Mouse (Mus musculus) heart, embryonic 13.5 days (tissue): ENCODE data around the gene Slc25a23. TPM values are rescaled to one million over a fixed set of nuclear protein-coding genes. Genes with fewer than 3 reads are reported as not detected.

Experiments used
- ATAC-seq: fragments of 200-750 bp; cut with Nextera tagmentation; 2 replicates; pipeline ENCODE4 v1.8.0; 2017; ENCODE audit warnings: moderate TSS enrichment; ENCODE audit not compliant: insufficient number of reproducible peaks, low FRiP score, low TSS enrichment; ENCODE audit errors: extremely low read depth
- H3K27ac ChIP-seq: fragments of 300-500 bp; sonication (generic); replicated peaks from 2 replicates; pipeline ENCODE4 v1.5.1; 2015; ENCODE audit warnings: moderate library complexity, mild to moderate bottlenecking, inconsistent platforms
- H3K27me3 ChIP-seq: fragments of 300-500 bp; sonication (generic); replicated peaks from 2 replicates; pipeline ENCODE4 v1.6.1; 2015; ENCODE audit warnings: mild to moderate bottlenecking, inconsistent platforms
- H3K36me3 ChIP-seq: fragments of 300-500 bp; sonication (generic); 2 replicates; pipeline ENCODE4 v1.6.1; 2015; ENCODE audit warnings: mild to moderate bottlenecking, inconsistent platforms
- H3K4me1 ChIP-seq: fragments of 300-500 bp; sonication (generic); 2 replicates; pipeline ENCODE4 v1.6.1; 2015; ENCODE audit warnings: inconsistent platforms
- H3K4me2 ChIP-seq: fragments of 300-500 bp; sonication (generic); 2 replicates; pipeline ENCODE4 v1.6.1; 2015; ENCODE audit warnings: inconsistent platforms, mild to moderate bottlenecking, moderate library complexity
- H3K4me3 ChIP-seq: fragments of 300-500 bp; sonication (generic); 2 replicates; pipeline ENCODE4 v1.5.1; 2015; ENCODE audit warnings: moderate library complexity, mild to moderate bottlenecking, inconsistent platforms
- H3K9ac ChIP-seq: fragments of 300-500 bp; sonication (generic); 2 replicates; pipeline ENCODE4 v1.6.1; 2015; ENCODE audit warnings: inconsistent platforms, mild to moderate bottlenecking, moderate library complexity
- H3K9me3 ChIP-seq: fragments of 300-500 bp; sonication (generic); 2 replicates; pipeline ENCODE4 v1.6.1; 2016; ENCODE audit warnings: inconsistent platforms
- WGBS: fragments of 180-500 bp; shearing (Covaris S2); methylation state at CpG from one replicate; pipeline ENCODE4 v1.1.7; 2015; ENCODE audit warnings: mixed read lengths; 5-methylcytosine and 5-hydroxymethylcytosine counted together
- polyA plus RNA-seq: library from polyadenylated mRNA; unstranded; fragments of >200 nt; fragmentation: Nextera tagmentation; extraction: Ambion mirVana; gene quantifications from 2 replicates; pipeline ENCODE4 v1.2.1, GENCODE M21; 2015

Slc25a23 gene
- polyA plus RNA-seq, 1 experiment from 2014 or later = 13.2 TPM

DNA sequence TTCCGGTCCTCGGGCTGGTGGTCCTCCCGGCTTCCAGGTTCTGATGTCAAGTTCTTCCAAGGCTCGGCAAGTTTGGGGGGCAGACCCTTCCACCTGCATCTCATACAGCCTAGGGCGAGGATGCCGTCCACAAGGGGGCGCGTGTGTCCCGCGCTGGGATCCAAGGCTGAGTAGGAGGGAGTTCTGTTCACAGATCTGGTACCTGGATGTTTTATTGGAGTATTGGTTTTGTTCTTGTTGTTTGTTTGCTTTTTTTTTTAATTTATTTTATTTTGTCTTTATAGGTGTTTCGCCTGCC is 36.9 kb upstream of the Slc25a23 start:
- WGBS = under 1% methylated on average over 11 of the region's 11 CpGs

DNA sequence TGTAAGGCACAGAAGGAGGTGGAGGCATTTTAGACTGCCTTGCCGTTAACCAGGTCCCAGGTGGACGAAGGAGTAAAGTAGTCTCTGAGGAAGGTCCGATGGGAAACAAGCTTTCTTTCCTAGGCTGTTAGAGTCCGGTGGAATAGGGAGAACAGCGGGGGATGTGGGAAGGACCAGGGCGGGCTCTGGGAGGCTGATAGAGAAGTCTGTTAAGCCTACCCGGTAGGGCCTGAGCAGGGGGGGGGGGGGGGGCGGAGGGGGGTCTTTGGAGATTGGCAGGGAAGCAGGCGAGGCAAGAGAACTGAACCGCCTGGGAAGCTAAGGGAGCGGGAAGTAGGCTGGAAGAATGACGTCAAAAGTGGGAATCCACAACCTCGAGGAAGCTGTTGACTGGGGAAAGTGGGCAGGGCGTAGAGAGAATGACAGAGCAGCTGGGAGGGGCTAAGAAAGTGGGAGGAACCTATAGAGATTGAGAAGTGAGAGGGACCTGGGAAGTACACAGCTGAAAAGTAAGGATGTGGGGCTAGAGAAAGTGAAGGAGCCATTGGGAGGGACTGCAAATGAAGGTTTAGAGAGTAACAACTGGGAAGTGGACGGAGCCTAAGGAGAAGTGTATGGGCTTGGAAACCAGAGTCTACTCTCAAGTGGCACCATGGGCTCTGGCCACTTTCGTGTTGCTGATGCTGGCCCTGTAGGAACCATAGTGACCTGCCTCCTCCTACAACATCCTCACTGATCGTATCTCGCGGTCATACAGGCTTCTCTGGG is 36.4 kb upstream of the Slc25a23 start:
- no peak for ATAC-seq
- Histone ChIP-seq H3K4me1 (peaks cover 7% of the 10 kb centered on the region; the same call in 1 of the 2 replicates), H3K4me2 (peak overlapping the region; percentile 58), H3K27me3 (peaks cover 10% of the 10 kb centered on the region), H3K4me3 (peak overlapping the region; percentile 21), H3K9me3 (no peaks in the 10 kb centered on the region; the same call in 1 of the 2 replicates), H3K9ac (no peak overlapping the region), H3K36me3 (no peaks in the 10 kb centered on the region), H3K27ac (no peak overlapping the region)
- WGBS = 2% methylated on average over 18 of the region's 19 CpGs

More for the DNA sequence above, 36.9 kb upstream of the Slc25a23 start:
- Histone ChIP-seq H3K4me1 (peaks cover 7% of the 10 kb centered on the region; the same call in 1 of the 2 replicates), H3K36me3 (no peaks in the 10 kb centered on the region), H3K4me2 (peak overlapping the region; percentile 58), H3K9me3 (no peaks in the 10 kb centered on the region; the same call in 1 of the 2 replicates), H3K4me3 (peak overlapping the region; percentile 21), H3K9ac (no peak overlapping the region), H3K27ac (no peak overlapping the region), H3K27me3 (peaks cover 10% of the 10 kb centered on the region)
- no peak for ATAC-seq

- Histone ChIP-seq H3K4me1 (peaks cover 5% of the 10 kb centered on the region; the same call in 1 of the 2 replicates), H3K4me2 (no peak overlapping the region), H3K27me3 (peaks cover 19% of the 10 kb centered on the region), H3K9ac (no peak overlapping the region), H3K36me3 (no peaks in the 10 kb centered on the region), H3K9me3 (no peaks in the 10 kb centered on the region; the same call in 1 of the 2 replicates), H3K4me3 (no peak overlapping the region), H3K27ac (no peak overlapping the region)
- ATAC-seq = no peak
- 88% methylated on average over 3 of the region's 3 CpGs for WGBS
Measured at GRCm38 (mm10) chr17:57094222-57094621, 34.6 kb upstream of the Slc25a23 start.

- H3K4me3 ChIP-seq = peak within 1 kb of the TSS; percentile 50
- H3K27me3 ChIP-seq = peaks cover 39% of the 10 kb centered on the region
- no peaks in the 10 kb centered on the region for H3K36me3 ChIP-seq
- H3K27ac ChIP-seq = no peak within 1 kb of the TSS
- no peak for ATAC-seq
- H3K4me1 ChIP-seq = peaks cover 9% of the 10 kb centered on the region
- H3K9me3 ChIP-seq = no peaks in the 10 kb centered on the region
- 2% methylated on average over 31 of the region's 31 CpGs for WGBS
- H3K4me2 ChIP-seq = peak within 1 kb of the TSS; percentile 72
- peak within 1 kb of the TSS; percentile 73 for H3K9ac ChIP-seq
Measured at GRCm38 (mm10) chr17:57087049-57087832, 27.6 kb upstream of the Slc25a23 start, which contains the start of gene Tubb4a. Tubb4a (minus strand) TSS chr17:57087782.

DNA sequence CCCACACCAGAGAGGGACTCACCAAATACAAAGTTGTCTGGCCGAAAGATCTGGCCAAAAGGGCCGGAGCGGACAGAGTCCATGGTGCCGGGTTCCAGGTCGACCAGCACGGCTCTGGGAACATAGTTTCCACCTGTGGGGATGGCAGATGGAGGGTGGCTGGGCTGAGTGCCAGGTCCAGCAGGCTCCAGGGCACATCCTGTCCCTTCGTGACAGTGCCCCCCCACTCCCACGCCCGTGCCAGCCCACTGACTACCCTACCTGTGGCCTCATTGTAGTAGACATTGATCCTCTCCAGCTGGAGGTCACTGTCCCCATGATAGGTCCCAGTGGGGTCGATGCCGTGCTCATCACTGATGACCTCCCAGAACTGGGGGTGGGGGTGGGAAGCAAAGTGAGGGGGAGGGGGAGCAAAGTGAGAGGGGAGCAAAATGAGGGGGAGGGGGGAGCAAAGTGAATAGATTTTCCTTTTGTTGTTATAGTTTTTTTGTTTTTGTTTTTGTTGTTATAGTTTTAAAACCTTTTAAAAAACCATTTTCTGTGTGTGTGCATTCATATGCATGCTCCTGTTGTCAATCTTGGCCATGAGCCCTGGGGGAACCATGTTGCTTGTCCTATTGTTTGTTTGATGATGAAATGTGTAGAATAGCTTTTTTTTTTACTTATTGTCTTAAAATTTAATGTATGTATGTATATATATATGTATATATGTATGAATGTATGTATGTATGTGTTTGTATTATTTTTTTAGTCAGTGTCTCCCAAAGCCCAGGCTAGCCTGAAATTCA is 26.5 kb upstream of the Slc25a23 start:
- Histone ChIP-seq H3K9ac (no peak overlapping the region), H3K4me1 (peaks cover 9% of the 10 kb centered on the region), H3K4me3 (no peak overlapping the region), H3K36me3 (no peaks in the 10 kb centered on the region), H3K27ac (no peak overlapping the region), H3K4me2 (no peak overlapping the region), H3K27me3 (peaks cover 39% of the 10 kb centered on the region), H3K9me3 (no peaks in the 10 kb centered on the region)
- ATAC-seq = no peak
- 82% methylated on average over 11 of the region's 11 CpGs for WGBS

DNA sequence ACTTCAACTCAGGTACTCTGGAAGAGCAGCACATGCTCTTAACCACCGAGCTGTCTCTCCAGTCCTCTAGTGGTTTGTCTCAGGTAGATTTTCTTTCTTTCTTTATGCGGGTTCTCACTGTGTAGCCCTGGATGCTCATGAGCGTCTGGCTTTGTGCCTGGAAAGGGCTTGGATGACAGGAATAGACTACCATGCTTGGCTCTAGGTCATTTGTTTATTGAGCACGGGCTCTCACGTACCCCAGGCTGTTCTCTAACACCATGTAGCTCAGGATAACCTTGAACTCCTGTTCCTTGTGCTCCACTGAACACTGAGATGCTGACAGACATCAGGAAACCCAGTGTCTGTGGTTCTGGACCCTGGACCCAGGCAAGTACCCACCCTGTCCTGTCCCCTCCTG is 22.8 kb upstream of the Slc25a23 start:
- Histone ChIP-seq H3K27me3 (peaks cover 14% of the 10 kb centered on the region), H3K36me3 (no peaks in the 10 kb centered on the region), H3K4me1 (peaks cover 9% of the 10 kb centered on the region), H3K9me3 (no peaks in the 10 kb centered on the region), H3K27ac (no peak overlapping the region), H3K4me3 (no peak overlapping the region), H3K4me2 (no peak overlapping the region), H3K9ac (no peak overlapping the region)
- WGBS = 74% methylated on average over 5 of the region's 5 CpGs
- no peak for ATAC-seq

- Histone ChIP-seq H3K36me3 (no peaks in the 10 kb centered on the region), H3K9me3 (no peaks in the 10 kb centered on the region), H3K4me2 (no peak overlapping the region), H3K27ac (no peak overlapping the region), H3K27me3 (peaks cover 12% of the 10 kb centered on the region), H3K4me1 (no peaks in the 10 kb centered on the region), H3K4me3 (no peak overlapping the region), H3K9ac (no peak overlapping the region)
- 86% methylated on average over 31 of the region's 31 CpGs for WGBS
- ATAC-seq = no peak
Measured at GRCm38 (mm10) chr17:57081234-57081842, 21.7 kb upstream of the Slc25a23 start.

- no peak overlapping the region for H3K9ac ChIP-seq
- no peaks in the 10 kb centered on the region for H3K9me3 ChIP-seq
- H3K36me3 ChIP-seq = no peaks in the 10 kb centered on the region
- ATAC-seq = no peak
- no peak overlapping the region for H3K4me3 ChIP-seq
- H3K27me3 ChIP-seq = peaks cover 15% of the 10 kb centered on the region
- H3K27ac ChIP-seq = no peak overlapping the region
- WGBS = 61% methylated on average over 3 of the region's 3 CpGs
- H3K4me2 ChIP-seq = no peak overlapping the region
- H3K4me1 ChIP-seq = no peaks in the 10 kb centered on the region
Measured at GRCm38 (mm10) chr17:57079919-57080318, 20.3 kb upstream of the Slc25a23 start.

DNA sequence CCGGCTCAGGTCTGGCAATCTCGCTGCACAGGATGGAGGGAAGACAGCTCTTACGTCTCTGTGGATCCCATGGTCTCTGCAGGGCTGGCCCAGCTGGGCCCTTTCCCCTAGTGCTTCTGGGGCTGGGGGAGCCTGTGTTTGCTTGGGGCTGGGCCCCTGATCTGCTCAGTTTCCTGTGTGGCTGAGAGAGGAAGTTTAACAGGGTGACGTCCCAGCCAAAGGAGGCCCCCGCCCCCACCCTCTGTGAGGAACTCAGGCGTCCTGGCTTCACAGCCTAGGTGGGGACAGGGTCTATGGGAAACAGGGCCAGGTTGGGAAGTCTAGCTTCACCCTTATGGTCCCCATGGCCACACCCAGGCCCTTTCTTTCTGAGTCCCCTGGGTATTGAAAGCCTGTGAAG is 18.7 kb upstream of the Slc25a23 start, which contains the start of gene Dennd1c:
Gene Dennd1c (minus strand): TSS at position 179 of the 400 bp plus-strand sequence.
- WGBS = 30% methylated on average over 6 of the region's 6 CpGs
- peak within 1 kb of the TSS; percentile 4; the same call in 1 of the 2 replicates for H3K4me2 ChIP-seq
- H3K4me1 ChIP-seq = no peaks in the 10 kb centered on the region
- peaks cover 28% of the 10 kb centered on the region for H3K27me3 ChIP-seq
- no peak within 1 kb of the TSS for H3K27ac ChIP-seq
- no peak within 1 kb of the TSS for H3K4me3 ChIP-seq
- H3K36me3 ChIP-seq = no peaks in the 10 kb centered on the region
- no peak for ATAC-seq
- H3K9ac ChIP-seq = no peak within 1 kb of the TSS
- H3K9me3 ChIP-seq = no peaks in the 10 kb centered on the region

DNA sequence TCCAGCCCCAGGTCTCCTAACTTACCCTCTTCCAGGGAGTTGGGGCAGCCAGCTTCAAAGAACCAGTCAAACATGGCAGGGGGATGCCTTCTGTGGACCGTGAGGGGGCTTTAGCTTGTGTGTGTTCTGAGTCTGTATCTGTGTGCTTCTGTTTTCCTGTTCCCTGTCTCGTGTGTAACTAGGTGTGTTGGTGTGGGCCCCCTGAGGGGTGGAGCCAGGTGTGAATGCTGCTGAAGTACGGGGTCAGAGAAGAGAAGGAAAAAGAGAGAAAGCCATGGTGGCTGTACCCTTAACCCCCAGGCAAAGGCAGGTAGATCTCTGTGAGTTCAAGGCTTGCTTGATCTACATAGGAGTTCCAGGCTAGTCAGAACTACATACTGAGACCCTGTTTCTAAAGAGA is 17.3 kb upstream of the Slc25a23 start:
- no peaks in the 10 kb centered on the region for H3K9me3 ChIP-seq
- peaks cover 40% of the 10 kb centered on the region for H3K27me3 ChIP-seq
- WGBS = 47% methylated on average over 3 of the region's 3 CpGs
- no peak for ATAC-seq
- H3K27ac ChIP-seq = no peak overlapping the region
- H3K9ac ChIP-seq = no peak overlapping the region
- no peaks in the 10 kb centered on the region for H3K4me1 ChIP-seq
- no peak overlapping the region for H3K4me2 ChIP-seq
- no peaks in the 10 kb centered on the region for H3K36me3 ChIP-seq
- no peak overlapping the region for H3K4me3 ChIP-seq
